8 mouse cellular contexts compared by ENCODE assay signal in genomic region chr8:95113750-95114149, GRCm38 (mm10). TPM values are rescaled to one million over a fixed set of nuclear protein-coding genes. Genes with fewer than 3 reads are reported as not detected.
A peak's percentile ranks its signal among the peaks of the same experiment; 100 is the strongest.
DNase-seq lines count a peak whose midpoint lies in the region; ATAC-seq and TF ChIP-seq lines count a peak whose summit lies in the region.

No protein-coding gene starts in this region.

- H3K9ac ChIP-seq in ES-Bruce4 (ENCODE audit: low read depth, poor library complexity, severe bottlenecking): no peak overlapping the region
- H3K9ac ChIP-seq in embryonic facial prominence, embryonic 14.5 days (ENCODE audit: low read depth, low read length): no peak overlapping the region
- no peak overlapping the region for H3K9ac ChIP-seq in kidney, postnatal 0 days (ENCODE audit: low read depth, low read length)
- no peak overlapping the region for H3K9ac ChIP-seq in midbrain, postnatal 0 days (replicated peaks; ENCODE audit: low read length, poor library complexity, severe bottlenecking)

- peak; percentile 36 for DNase-seq in heart, adult 8-10 months (ENCODE audit: low spot score)
- no peak for DNase-seq in heart, adult 9 months (ENCODE audit: low spot score in 2 of 2)
- peak; percentile 79 for DNase-seq in embryonic facial prominence, embryonic 14.5 days (ENCODE audit: low spot score)
- DNase-seq in kidney, postnatal 0 days (ENCODE audit: low spot score): peak; percentile 78
- peak; percentile 73 for DNase-seq in midbrain, postnatal 0 days (ENCODE audit: low spot score)
- no peak for DNase-seq in spleen, adult 12 weeks (ENCODE audit: low spot score)
- DNase-seq in spleen, adult 18-20 months: no peak

- no peaks in the 10 kb centered on the region for H3K27me3 ChIP-seq in ES-Bruce4 (ENCODE audit: control insufficient read depth, insufficient read depth, low read length, poor library complexity, severe bottlenecking)
- H3K27me3 ChIP-seq in embryonic facial prominence, embryonic 14.5 days (replicated peaks; ENCODE audit: control insufficient read depth, insufficient read depth, low read length): no peaks in the 10 kb centered on the region
- no peaks in the 10 kb centered on the region for H3K27me3 ChIP-seq in kidney, postnatal 0 days (ENCODE audit: insufficient read depth, low read length)
- no peaks in the 10 kb centered on the region for H3K27me3 ChIP-seq in midbrain, postnatal 0 days (ENCODE audit: insufficient read depth, low read length)

- H3K4me1 ChIP-seq in ES-Bruce4 (ENCODE audit: control insufficient read depth, insufficient read depth, low read length): no peaks in the 10 kb centered on the region
- no peaks in the 10 kb centered on the region for H3K4me1 ChIP-seq in embryonic facial prominence, embryonic 14.5 days (ENCODE audit: control insufficient read depth, insufficient read depth, low read length)
- H3K4me1 ChIP-seq in kidney, postnatal 0 days (replicated peaks; ENCODE audit: insufficient read depth, low read length): no peaks in the 10 kb centered on the region
- no peaks in the 10 kb centered on the region for H3K4me1 ChIP-seq in midbrain, postnatal 0 days (ENCODE audit: insufficient read depth, low read length)

- no peak for TF ChIP-seq POLR2A in ES-Bruce4 (IDR thresholded peaks at IDR 0.05; ENCODE audit: insufficient read depth, low read length)

- H3K4me2 ChIP-seq in embryonic facial prominence, embryonic 14.5 days (ENCODE audit: low read depth, low read length): no peak overlapping the region
- H3K4me2 ChIP-seq in kidney, postnatal 0 days (ENCODE audit: low read length): no peak overlapping the region
- H3K4me2 ChIP-seq in midbrain, postnatal 0 days (ENCODE audit: low read depth, low read length, poor library complexity, severe bottlenecking): no peak overlapping the region

- no peak overlapping the region for H3K4me3 ChIP-seq in ES-Bruce4 (ENCODE audit: low read depth, low read length)
- no peak overlapping the region for H3K4me3 ChIP-seq in embryonic facial prominence, embryonic 14.5 days (ENCODE audit: low read depth, low read length)
- H3K4me3 ChIP-seq in kidney, postnatal 0 days (replicated peaks; ENCODE audit: low read depth, low read length): no peak overlapping the region
- no peak overlapping the region for H3K4me3 ChIP-seq in midbrain, postnatal 0 days (ENCODE audit: low read depth, low read length)

- no peaks in the 10 kb centered on the region for H3K9me3 ChIP-seq in ES-Bruce4 (replicated peaks; ENCODE audit: control insufficient read depth, insufficient read depth, low read length, poor library complexity, severe bottlenecking)
- H3K9me3 ChIP-seq in embryonic facial prominence, embryonic 14.5 days (ENCODE audit: control insufficient read depth, low read length): no peaks in the 10 kb centered on the region
- H3K9me3 ChIP-seq in kidney, postnatal 0 days (replicated peaks; ENCODE audit: low read length): no peaks in the 10 kb centered on the region
- no peaks in the 10 kb centered on the region for H3K9me3 ChIP-seq in midbrain, postnatal 0 days (ENCODE audit: low read length)

- TF ChIP-seq EP300 in ES-Bruce4 (IDR thresholded peaks at IDR 0.05; ENCODE audit: insufficient read depth, low read depth, low read length): 0 out of 2 replicates have a peak, but pooled peaks have one; percentile 26

- peak; percentile 71; the same call in 1 of the 2 replicates for ATAC-seq in embryonic facial prominence, embryonic 14.5 days (ENCODE audit: low read depth)
- peak; percentile 49; the same call in 1 of the 2 replicates for ATAC-seq in kidney, postnatal 0 days (replicated peaks; ENCODE audit: low FRiP score, low read depth)
- ATAC-seq in midbrain, postnatal 0 days (ENCODE audit: low FRiP score): peak; percentile 63; the same call in 1 of the 2 replicates

- TF ChIP-seq CTCF in ES-Bruce4 (IDR thresholded peaks at IDR 0.05; ENCODE audit: low read depth, low read length): peak; percentile 74
- peak; percentile 76 for TF ChIP-seq CTCF in kidney, postnatal 0 days (IDR thresholded peaks at IDR 0.05; ENCODE audit: low read depth)
- TF ChIP-seq CTCF in midbrain, postnatal 0 days (IDR thresholded peaks at IDR 0.05): peak; percentile 88

- H3K36me3 ChIP-seq in ES-Bruce4 (ENCODE audit: control insufficient read depth, insufficient read depth, low read length, poor library complexity, severe bottlenecking): no peaks in the 10 kb centered on the region
- H3K36me3 ChIP-seq in embryonic facial prominence, embryonic 14.5 days (ENCODE audit: control insufficient read depth, insufficient read depth, low read length): 0 out of 2 replicates have a peak, but pooled peaks cover 9% of the 10 kb centered on the region
- peaks cover 19% of the 10 kb centered on the region for H3K36me3 ChIP-seq in kidney, postnatal 0 days (ENCODE audit: insufficient read depth, low read length)
- peaks cover 16% of the 10 kb centered on the region for H3K36me3 ChIP-seq in midbrain, postnatal 0 days (ENCODE audit: insufficient read depth, low read length)

- 78% methylated on average over 3 of the region's 3 CpGs for WGBS in embryonic facial prominence, embryonic 14.5 days
- 80% methylated on average over 3 of the region's 3 CpGs for WGBS in kidney, postnatal 0 days
- WGBS in midbrain, postnatal 0 days: 85% methylated on average over 3 of the region's 3 CpGs

- no peak overlapping the region for H3K27ac ChIP-seq in ES-Bruce4 (ENCODE audit: insufficient read depth, low read length)
- H3K27ac ChIP-seq in embryonic facial prominence, embryonic 14.5 days (replicated peaks; ENCODE audit: low read depth, low read length): no peak overlapping the region
- no peak overlapping the region for H3K27ac ChIP-seq in kidney, postnatal 0 days
- no peak overlapping the region for H3K27ac ChIP-seq in midbrain, postnatal 0 days (ENCODE audit: low read depth, low read length)

RNA-seq across cellular contexts. Expression of gene Katnb1, which starts 32.8 kb away (rescaled TPM):
- 1 to 10 TPM; 5.4 to 7.2 (median 7.1) TPM for total RNA-seq in heart, adult 8-10 months (2022)
- 15.9 and 16.1 TPM in 2 replicates for polyA plus RNA-seq in ES-Bruce4 (2011; ENCODE audit: insufficient read depth, insufficient read length, low read depth, missing spikeins)
- polyA plus RNA-seq in embryonic facial prominence, embryonic 14.5 days (2014; fragmentation: Nextera tagmentation; extraction: Ambion mirVana): 18.6 and 20.8 TPM in 2 replicates
- 21.2 and 22.9 TPM in 2 replicates for polyA plus RNA-seq in kidney, postnatal 0 days (2015; fragmentation: Nextera tagmentation; extraction: Ambion mirVana)
- total RNA-seq in midbrain, postnatal 0 days (2014; rRNA removed): 53.7 and 61.6 TPM in 2 replicates
- 52.5 and 56.7 TPM in 2 replicates for polyA plus RNA-seq in midbrain, postnatal 0 days (2015; fragmentation: Nextera tagmentation; extraction: Ambion mirVana)

RNA-seq across cellular contexts. Expression of gene Drc7, which starts 58.8 kb away (rescaled TPM):
- total RNA-seq in heart, adult 8-10 months (2022): not detected
- 0.62 and 0.64 TPM in 2 replicates for polyA plus RNA-seq in ES-Bruce4 (2011; ENCODE audit: insufficient read depth, insufficient read length, low read depth, missing spikeins)
- 0.47 and 0.60 TPM in 2 replicates for polyA plus RNA-seq in embryonic facial prominence, embryonic 14.5 days (2014; fragmentation: Nextera tagmentation; extraction: Ambion mirVana)
- polyA plus RNA-seq in kidney, postnatal 0 days (2015; fragmentation: Nextera tagmentation; extraction: Ambion mirVana): not detected in 2 replicates
- 4.4 and 9.8 TPM in 2 replicates for total RNA-seq in midbrain, postnatal 0 days (2014; rRNA removed)
- polyA plus RNA-seq in midbrain, postnatal 0 days (2015; fragmentation: Nextera tagmentation; extraction: Ambion mirVana): 2.8 and 3.6 TPM in 2 replicates

Comparison
In these comparisons a context has a peak if more than half of its experiments do, and no peak if none do; other contexts are left out.
1. DNase-seq: peak in heart, adult 8-10 months (single experiment), embryonic facial prominence, embryonic 14.5 days (single experiment), kidney, postnatal 0 days (single experiment) and midbrain, postnatal 0 days (single experiment); none in heart, adult 9 months (0 of 2), spleen, adult 12 weeks (single experiment) and spleen, adult 18-20 months (0 of 2).
2. Peak in every context shown above with its lines, with median percentiles within 50 percentile points of each other: CTCF ChIP-seq and ATAC-seq.